In genomic region chr5:36075172-36076074, GRCm38 (mm10) we compare ENCODE assay signal across 9 mouse cellular contexts.
DNase-seq lines count a peak whose midpoint lies in the region; ATAC-seq and TF ChIP-seq lines count a peak whose summit lies in the region.
"Had no signal": no experiment of that assay in that cellular context is flagged by ENCODE, and none has a peak within 500 bp of the region (broad histone marks: within the 10 kb centered on the region; RNA-seq: fewer than 3 reads in every experiment).

No protein-coding gene starts in this region.

- H3K9ac ChIP-seq in embryonic facial prominence, embryonic 14.5 days (ENCODE audit: low read depth, low read length): no peak overlapping the region
- H3K9ac ChIP-seq in lung, embryonic 16.5 days (ENCODE audit: low read length): no peak overlapping the region

- no peak overlapping the region for H3K4me2 ChIP-seq in embryonic facial prominence, embryonic 14.5 days (ENCODE audit: low read depth, low read length)
- no peak overlapping the region for H3K4me2 ChIP-seq in lung, embryonic 16.5 days (ENCODE audit: low read depth, low read length)

- TF ChIP-seq CTCF in embryonic fibroblast, embryonic 13.5 days (IDR thresholded peaks at IDR 0.05; ENCODE audit: borderline replicate concordance, insufficient read depth, low read length): no peak

- peak; percentile 24 for DNase-seq in embryonic facial prominence, embryonic 14.5 days (ENCODE audit: low spot score)
- DNase-seq in embryonic facial prominence, embryonic 10.5 days (ENCODE audit: low spot score): no peak
- peak; percentile 65 to 82 for DNase-seq in heart, postnatal 14 days
- no peak for DNase-seq in left cerebral cortex, adult 18-20 months (ENCODE audit: low spot score in 2 of 2)
- no peak for DNase-seq in B cell, adult 2 months
- no peak for DNase-seq in layer of hippocampus, adult 9-10 months (ENCODE audit: low spot score)
- DNase-seq: layer of hippocampus, adult 9-11 months had no signal

- 0 out of 2 replicates have a peak, but pooled peaks cover under 1% of the 10 kb centered on the region for H3K4me1 ChIP-seq in embryonic facial prominence, embryonic 14.5 days (ENCODE audit: control insufficient read depth, insufficient read depth, low read length)
- H3K4me1 ChIP-seq in embryonic facial prominence, embryonic 10.5 days: peaks cover 13% of the 10 kb centered on the region; the same call in 1 of the 2 replicates
- peaks cover 7% of the 10 kb centered on the region; the same call in 1 of the 2 replicates for H3K4me1 ChIP-seq in embryonic fibroblast, embryonic 13.5 days (ENCODE audit: control insufficient read depth, insufficient read depth, low read length)
- H3K4me1 ChIP-seq in lung, embryonic 16.5 days (replicated peaks; ENCODE audit: control insufficient read depth, insufficient read depth, low read length): peaks cover 11% of the 10 kb centered on the region

- no peak overlapping the region for H3K4me3 ChIP-seq in embryonic facial prominence, embryonic 14.5 days (ENCODE audit: low read depth, low read length)
- H3K4me3 ChIP-seq in embryonic facial prominence, embryonic 10.5 days: no peak overlapping the region
- H3K4me3 ChIP-seq in embryonic fibroblast, embryonic 13.5 days (ENCODE audit: insufficient read depth, low read length): no peak overlapping the region
- H3K4me3 ChIP-seq in lung, embryonic 16.5 days (ENCODE audit: low read length): no peak overlapping the region

- intact Hi-C loops in heart, postnatal 14 days (cut with DNase I): no loop called here

- no peak for TF ChIP-seq POLR2A in embryonic fibroblast, embryonic 13.5 days (IDR thresholded peaks at IDR 0.05; ENCODE audit: low read depth, low read length)

- no peaks in the 10 kb centered on the region for H3K36me3 ChIP-seq in embryonic facial prominence, embryonic 14.5 days (ENCODE audit: control insufficient read depth, insufficient read depth, low read length)
- no peaks in the 10 kb centered on the region for H3K36me3 ChIP-seq in embryonic facial prominence, embryonic 10.5 days (replicated peaks)
- no peaks in the 10 kb centered on the region for H3K36me3 ChIP-seq in lung, embryonic 16.5 days (ENCODE audit: control insufficient read depth, insufficient read depth, low read length)

- no peak for ATAC-seq in embryonic facial prominence, embryonic 14.5 days (ENCODE audit: low read depth)
- ATAC-seq in lung, embryonic 16.5 days (ENCODE audit: low read depth): peak; percentile 81

- no peaks in the 10 kb centered on the region for H3K9me3 ChIP-seq in embryonic facial prominence, embryonic 14.5 days (ENCODE audit: control insufficient read depth, low read length)
- peaks cover 5% of the 10 kb centered on the region; the same call in 1 of the 2 replicates for H3K9me3 ChIP-seq in embryonic facial prominence, embryonic 10.5 days
- no peaks in the 10 kb centered on the region for H3K9me3 ChIP-seq in lung, embryonic 16.5 days (ENCODE audit: control insufficient read depth, low read length)

- WGBS in embryonic facial prominence, embryonic 14.5 days: 87% methylated on average over 5 of the region's 5 CpGs
- 86% methylated on average over 5 of the region's 5 CpGs for WGBS in embryonic facial prominence, embryonic 10.5 days
- WGBS in lung, embryonic 16.5 days: 82% methylated on average over 5 of the region's 5 CpGs

- no peaks in the 10 kb centered on the region for H3K27me3 ChIP-seq in embryonic facial prominence, embryonic 14.5 days (replicated peaks; ENCODE audit: control insufficient read depth, insufficient read depth, low read length)
- H3K27me3 ChIP-seq in embryonic facial prominence, embryonic 10.5 days (replicated peaks; ENCODE audit: low read depth, poor library complexity, severe bottlenecking): 0 out of 2 replicates have a peak, but pooled peaks cover 5% of the 10 kb centered on the region
- H3K27me3 ChIP-seq in lung, embryonic 16.5 days (ENCODE audit: control insufficient read depth, insufficient read depth, low read depth, low read length): no peaks in the 10 kb centered on the region

- H3K27ac ChIP-seq in embryonic facial prominence, embryonic 14.5 days (replicated peaks; ENCODE audit: low read depth, low read length): no peak overlapping the region
- no peak overlapping the region for H3K27ac ChIP-seq in embryonic facial prominence, embryonic 10.5 days (replicated peaks)
- H3K27ac ChIP-seq in embryonic fibroblast, embryonic 13.5 days (ENCODE audit: insufficient read depth, low read length): peak overlapping the region; percentile 91
- peak overlapping the region; percentile 68 for H3K27ac ChIP-seq in lung, embryonic 16.5 days (ENCODE audit: low read length)

Comparison
In these comparisons a context has a peak if more than half of its experiments do, and no peak if none do; other contexts are left out.
1. DNase-seq: peak in embryonic facial prominence, embryonic 14.5 days (single experiment) and heart, postnatal 14 days (2 of 2); none in embryonic facial prominence, embryonic 10.5 days (single experiment), left cerebral cortex, adult 18-20 months (0 of 2), B cell, adult 2 months (0 of 2) and layer of hippocampus, adult 9-10 months (single experiment).
2. H3K27ac ChIP-seq: peak in embryonic fibroblast, embryonic 13.5 days (single experiment) and lung, embryonic 16.5 days (single experiment); none in embryonic facial prominence, embryonic 14.5 days (single experiment) and embryonic facial prominence, embryonic 10.5 days (single experiment).